Mouse (Mus musculus): Measurements from ENCODE around the gene Cabin1. TPM values are rescaled to one million over a fixed set of nuclear protein-coding genes. Genes with fewer than 3 reads are reported as not detected.

Cabin1 gene
- polyA plus RNA-seq, 1 experiment = 35.0 TPM

DNA sequence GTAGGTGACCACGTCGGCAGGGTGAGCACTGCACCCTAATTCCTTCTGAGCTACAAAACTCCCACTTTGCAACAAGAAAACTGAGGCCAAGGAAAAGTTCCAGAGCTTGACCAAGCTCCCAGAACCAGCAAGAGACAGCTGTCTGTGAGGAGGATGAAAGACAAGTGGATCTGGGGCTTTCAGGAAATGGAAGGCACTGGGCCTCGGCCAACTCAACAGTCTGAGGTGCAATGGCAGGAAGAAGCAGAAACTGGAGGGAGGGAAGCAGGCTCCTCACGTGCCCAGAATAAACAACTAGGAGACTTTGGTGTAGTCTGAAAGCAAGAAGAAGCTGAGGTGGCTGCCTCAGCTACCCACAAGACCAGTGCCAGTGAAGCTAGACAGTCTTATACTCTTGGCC, 77.4 kb downstream of the Cabin1 start:
- Histone ChIP-seq H3K27ac (ENCODE audit: insufficient read depth, low read depth, low read length) (peak overlapping the region; percentile 9), H3K4me1 (ENCODE audit: control insufficient read depth, insufficient read depth, low read length) (peaks cover 15% of the 10 kb centered on the region), H3K4me3 (ENCODE audit: insufficient read depth, low read length) (no peak overlapping the region)
- no peak for TF ChIP-seq CTCF (IDR thresholded peaks at IDR 0.05; ENCODE audit: low read depth, low read length)
- TF ChIP-seq POLR2A (IDR thresholded peaks at IDR 0.05; ENCODE audit: borderline replicate concordance, low read depth, low read length) = no peak

DNA sequence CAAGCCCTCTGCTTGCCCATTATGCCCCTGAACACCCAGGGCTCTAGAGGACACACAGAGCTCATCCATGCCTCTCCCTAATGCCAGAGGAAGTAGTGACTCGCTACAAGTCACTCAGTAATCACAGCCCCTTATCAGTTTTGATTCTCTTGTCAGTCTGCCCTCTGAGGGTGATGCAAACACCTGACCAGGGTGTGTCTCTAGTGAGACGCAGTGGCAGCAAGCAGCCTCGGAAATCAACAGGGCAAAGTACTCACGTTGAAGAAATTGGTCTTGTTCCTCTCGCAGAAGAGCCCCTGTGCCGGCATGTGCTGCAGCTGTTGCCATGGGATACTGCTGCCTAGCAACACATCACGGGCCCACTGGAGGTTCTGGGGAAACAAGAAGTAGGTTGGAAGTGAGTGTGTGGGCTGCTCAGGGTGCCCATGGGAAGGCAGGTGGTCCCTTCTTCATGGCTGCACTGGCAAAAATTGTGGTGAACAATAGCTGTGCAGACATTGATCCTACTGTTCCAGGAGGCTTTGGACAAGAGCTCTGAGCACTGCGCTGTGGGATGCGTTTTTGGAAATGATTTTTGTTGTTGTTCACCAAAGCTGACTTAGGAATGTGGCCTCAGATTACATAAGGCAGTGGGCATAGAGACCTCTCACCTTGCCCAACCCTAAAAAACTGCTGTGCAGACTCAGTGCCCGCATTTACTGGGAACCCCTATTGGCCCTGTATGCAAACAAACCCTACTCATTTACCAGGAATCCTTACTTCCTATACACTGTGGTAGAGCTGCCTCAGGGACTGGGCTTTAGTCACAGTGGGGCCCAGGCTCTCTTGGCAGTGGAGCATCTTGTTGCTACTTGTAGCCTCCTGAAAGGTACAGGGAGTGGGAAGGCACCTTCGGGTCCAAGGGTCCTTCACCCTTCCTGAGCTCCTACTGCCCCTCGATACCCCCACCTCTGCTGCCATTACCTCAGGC, 79.8 kb downstream of the Cabin1 start:
- no peak overlapping the region for H3K4me3 ChIP-seq (ENCODE audit: insufficient read depth, low read length)
- peaks cover 21% of the 10 kb centered on the region for H3K4me1 ChIP-seq (ENCODE audit: control insufficient read depth, insufficient read depth, low read length)
- no peak for TF ChIP-seq CTCF (IDR thresholded peaks at IDR 0.05; ENCODE audit: low read depth, low read length)
- TF ChIP-seq POLR2A (IDR thresholded peaks at IDR 0.05; ENCODE audit: borderline replicate concordance, low read depth, low read length) = no peak
- no peak overlapping the region for H3K27ac ChIP-seq (ENCODE audit: insufficient read depth, low read depth, low read length)

DNA sequence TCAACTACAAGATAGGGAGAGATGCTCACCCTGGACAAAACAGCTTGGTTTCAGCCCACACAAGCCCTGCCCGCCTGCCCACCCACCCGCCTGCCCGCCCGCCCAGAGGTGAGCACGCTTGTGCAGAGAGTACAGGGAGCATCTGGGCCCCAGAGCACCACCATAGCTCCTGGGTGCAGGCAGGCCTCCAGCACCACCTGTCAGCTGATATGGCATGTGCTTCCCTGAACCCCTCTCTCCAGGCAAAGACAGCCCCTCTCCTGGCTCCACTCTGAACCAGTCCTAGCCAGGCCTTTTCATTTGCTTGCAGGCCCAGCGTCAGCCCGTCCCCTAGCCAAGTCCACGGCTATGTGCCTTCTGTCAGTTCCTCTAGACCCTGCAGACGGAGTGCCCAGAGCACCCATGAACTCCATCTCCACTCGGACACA, 83.6 kb downstream of the Cabin1 start:
- peaks cover 44% of the 10 kb centered on the region for H3K4me1 ChIP-seq (ENCODE audit: control insufficient read depth, insufficient read depth, low read length)
- TF ChIP-seq CTCF (IDR thresholded peaks at IDR 0.05; ENCODE audit: low read depth, low read length) (no peak), POLR2A (IDR thresholded peaks at IDR 0.05; ENCODE audit: borderline replicate concordance, low read depth, low read length) (no peak)
- H3K27ac ChIP-seq (ENCODE audit: insufficient read depth, low read depth, low read length) = no peak overlapping the region
- H3K4me3 ChIP-seq (ENCODE audit: insufficient read depth, low read length) = no peak overlapping the region

DNA sequence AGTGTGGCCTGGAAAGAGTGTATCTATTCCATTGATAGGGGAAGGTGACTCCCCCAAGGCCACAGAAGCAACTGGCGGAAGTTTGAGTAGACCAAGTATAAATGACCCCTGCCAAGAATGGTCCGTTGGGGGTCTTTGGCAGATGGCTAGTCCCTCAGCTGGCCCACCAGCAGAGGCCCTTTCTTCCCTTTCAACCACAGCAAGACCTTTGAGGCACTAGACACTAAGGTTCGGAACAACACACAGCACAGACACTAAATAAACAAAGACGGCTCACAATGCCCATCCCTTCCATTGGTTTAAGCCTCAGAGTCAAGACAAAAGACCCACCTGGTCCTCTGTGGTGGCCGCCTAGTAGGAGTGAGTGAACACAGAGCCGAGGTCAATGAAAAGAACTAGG, 84.9 kb downstream of the Cabin1 start:
- H3K27ac ChIP-seq (ENCODE audit: insufficient read depth, low read depth, low read length) = no peak overlapping the region
- no peak overlapping the region for H3K4me3 ChIP-seq (ENCODE audit: insufficient read depth, low read length)
- TF ChIP-seq CTCF (IDR thresholded peaks at IDR 0.05; ENCODE audit: low read depth, low read length) = no peak
- TF ChIP-seq POLR2A (IDR thresholded peaks at IDR 0.05; ENCODE audit: borderline replicate concordance, low read depth, low read length) = no peak
- peaks cover 57% of the 10 kb centered on the region for H3K4me1 ChIP-seq (ENCODE audit: control insufficient read depth, insufficient read depth, low read length)

DNA sequence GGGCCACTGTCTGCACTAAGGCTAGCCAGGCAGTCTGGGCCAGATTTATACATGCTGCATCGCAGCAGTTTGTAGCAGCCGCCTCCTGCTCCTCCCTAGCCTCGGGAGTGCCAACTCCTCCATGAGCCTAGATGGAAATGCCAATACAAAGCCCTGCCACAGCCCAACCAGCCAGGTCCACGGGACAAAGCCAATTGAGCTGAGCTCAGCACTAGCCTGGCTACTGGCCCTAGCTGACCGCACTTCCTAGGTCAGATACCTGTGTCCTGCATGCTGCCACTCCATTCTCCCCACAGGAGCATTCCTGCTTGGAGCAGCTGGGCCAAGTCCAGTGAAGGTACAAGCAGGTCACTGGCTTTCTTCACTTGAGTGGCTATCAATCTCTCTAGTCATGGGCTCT, 86.2 kb downstream of the Cabin1 start:
- peaks cover 57% of the 10 kb centered on the region for H3K4me1 ChIP-seq (ENCODE audit: control insufficient read depth, insufficient read depth, low read length)
- peak overlapping the region; percentile 89 for H3K27ac ChIP-seq (ENCODE audit: insufficient read depth, low read depth, low read length)
- no peak overlapping the region for H3K4me3 ChIP-seq (ENCODE audit: insufficient read depth, low read length)
- TF ChIP-seq POLR2A (IDR thresholded peaks at IDR 0.05; ENCODE audit: borderline replicate concordance, low read depth, low read length) = no peak
- TF ChIP-seq CTCF (IDR thresholded peaks at IDR 0.05; ENCODE audit: low read depth, low read length) = no peak

DNA sequence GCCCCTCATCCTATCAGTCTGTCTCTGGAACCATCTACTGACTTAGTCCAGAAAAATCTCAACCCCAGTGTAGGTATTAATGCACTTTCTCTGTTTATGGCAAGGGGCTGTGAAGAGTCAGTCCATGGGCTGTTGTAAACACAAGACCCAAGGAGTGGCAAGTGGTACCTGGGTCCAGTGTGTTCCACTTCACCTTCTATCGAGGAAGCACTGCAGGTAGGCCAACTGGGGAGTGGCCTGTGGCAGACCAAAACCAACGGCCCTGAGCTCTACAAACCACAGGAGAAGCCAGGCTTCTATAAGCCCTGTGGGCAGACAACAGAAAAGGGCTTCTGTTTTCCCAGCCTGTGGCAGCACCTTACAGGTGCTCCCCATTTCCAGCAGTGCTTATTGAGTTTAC, 86.6 kb downstream of the Cabin1 start:
- Histone ChIP-seq H3K27ac (ENCODE audit: insufficient read depth, low read depth, low read length) (peak overlapping the region; percentile 89), H3K4me1 (ENCODE audit: control insufficient read depth, insufficient read depth, low read length) (peaks cover 57% of the 10 kb centered on the region), H3K4me3 (ENCODE audit: insufficient read depth, low read length) (no peak overlapping the region)
- TF ChIP-seq CTCF (IDR thresholded peaks at IDR 0.05; ENCODE audit: low read depth, low read length) (no peak), POLR2A (IDR thresholded peaks at IDR 0.05; ENCODE audit: borderline replicate concordance, low read depth, low read length) (no peak)

DNA sequence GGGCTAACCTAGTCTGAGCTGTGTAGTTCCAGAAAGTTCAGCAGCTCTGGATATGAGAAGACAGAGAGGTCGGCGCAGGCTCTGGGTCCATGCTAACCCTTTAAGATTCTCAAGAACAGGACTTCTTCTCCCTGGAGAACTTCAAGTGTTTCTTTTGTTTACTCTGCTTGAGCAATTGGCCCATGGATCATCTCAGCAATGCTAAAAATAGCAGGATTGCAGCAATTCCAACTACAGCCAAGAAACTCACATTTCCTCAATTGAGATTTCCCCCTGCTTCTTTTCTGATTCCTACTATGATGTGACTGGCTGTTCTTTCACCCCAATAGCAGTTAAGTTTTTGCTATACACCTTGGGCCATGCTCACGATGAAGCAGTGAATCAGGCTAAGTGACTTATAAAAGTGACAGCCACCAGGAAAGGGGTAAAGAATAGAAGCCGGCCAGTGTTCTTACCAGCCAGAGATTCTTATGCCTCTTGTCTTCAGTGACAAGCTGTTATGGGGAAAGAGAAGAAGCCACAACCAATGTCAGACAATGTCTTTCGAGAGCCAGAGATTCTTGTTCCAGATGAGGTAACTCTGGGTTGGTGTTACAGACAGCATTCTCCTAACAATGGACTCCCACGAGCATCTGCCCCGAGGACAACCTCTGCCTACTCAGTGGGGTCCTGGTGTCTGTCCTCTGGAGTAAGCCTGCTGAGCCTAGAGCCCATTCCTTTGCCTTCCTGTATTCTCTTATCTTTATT, 87.1 kb downstream of the Cabin1 start:
- Histone ChIP-seq H3K27ac (ENCODE audit: insufficient read depth, low read depth, low read length) (peak overlapping the region; percentile 92), H3K4me3 (ENCODE audit: insufficient read depth, low read length) (peak overlapping the region; percentile 2; the same call in 1 of the 2 replicates), H3K4me1 (ENCODE audit: control insufficient read depth, insufficient read depth, low read length) (peaks cover 56% of the 10 kb centered on the region)
- TF ChIP-seq CTCF (IDR thresholded peaks at IDR 0.05; ENCODE audit: low read depth, low read length) (no peak), POLR2A (IDR thresholded peaks at IDR 0.05; ENCODE audit: borderline replicate concordance, low read depth, low read length) (no peak)

DNA sequence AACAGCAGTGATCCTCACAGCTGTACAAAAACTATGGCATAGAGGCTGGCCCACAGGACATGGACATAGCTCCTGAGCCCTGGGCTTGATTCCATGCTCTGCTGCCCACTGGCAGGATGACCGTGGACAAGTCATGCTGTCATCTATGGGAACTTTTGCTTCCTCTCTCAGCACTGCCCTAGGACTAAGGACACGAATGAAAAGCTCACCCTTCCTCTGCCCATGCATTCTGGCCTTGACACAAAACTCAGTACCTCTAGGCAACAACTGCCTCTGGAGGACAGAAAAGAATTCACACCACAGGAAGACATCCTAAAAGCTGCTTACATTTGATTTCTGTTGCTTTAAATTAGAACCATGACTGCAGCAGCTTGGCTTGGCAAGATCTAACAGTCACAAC, 87.9 kb downstream of the Cabin1 start:
- H3K4me1 ChIP-seq (ENCODE audit: control insufficient read depth, insufficient read depth, low read length) = peaks cover 54% of the 10 kb centered on the region
- H3K27ac ChIP-seq (ENCODE audit: insufficient read depth, low read depth, low read length) = peak overlapping the region; percentile 92
- peak overlapping the region; percentile 2; the same call in 1 of the 2 replicates for H3K4me3 ChIP-seq (ENCODE audit: insufficient read depth, low read length)
- TF ChIP-seq POLR2A (IDR thresholded peaks at IDR 0.05; ENCODE audit: borderline replicate concordance, low read depth, low read length) (no peak), CTCF (IDR thresholded peaks at IDR 0.05; ENCODE audit: low read depth, low read length) (no peak)

DNA sequence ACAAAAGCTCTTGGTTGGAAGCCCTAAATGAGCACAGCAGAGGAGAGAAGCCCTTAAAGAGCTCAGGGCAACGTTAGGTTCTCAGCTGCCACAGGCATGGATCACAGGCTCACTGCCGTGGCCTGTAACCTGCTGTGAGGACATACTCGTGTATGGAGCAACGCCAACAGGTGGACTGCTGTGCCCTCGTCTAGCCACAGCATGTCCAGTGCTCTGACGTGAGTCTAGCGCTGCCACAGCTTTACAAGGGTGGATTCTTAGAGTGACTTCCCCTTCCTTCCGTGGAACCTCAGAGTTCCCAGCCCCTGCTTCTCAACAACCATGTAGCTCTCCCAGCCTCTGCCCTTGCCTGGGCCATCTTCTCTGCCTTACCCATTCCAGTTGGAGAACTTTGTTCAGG, 88.5 kb downstream of the Cabin1 start:
- Histone ChIP-seq H3K4me1 (ENCODE audit: control insufficient read depth, insufficient read depth, low read length) (peaks cover 54% of the 10 kb centered on the region), H3K4me3 (ENCODE audit: insufficient read depth, low read length) (no peak overlapping the region), H3K27ac (ENCODE audit: insufficient read depth, low read depth, low read length) (peak overlapping the region; percentile 92)
- no peak for TF ChIP-seq CTCF (IDR thresholded peaks at IDR 0.05; ENCODE audit: low read depth, low read length)
- no peak for TF ChIP-seq POLR2A (IDR thresholded peaks at IDR 0.05; ENCODE audit: borderline replicate concordance, low read depth, low read length)

DNA sequence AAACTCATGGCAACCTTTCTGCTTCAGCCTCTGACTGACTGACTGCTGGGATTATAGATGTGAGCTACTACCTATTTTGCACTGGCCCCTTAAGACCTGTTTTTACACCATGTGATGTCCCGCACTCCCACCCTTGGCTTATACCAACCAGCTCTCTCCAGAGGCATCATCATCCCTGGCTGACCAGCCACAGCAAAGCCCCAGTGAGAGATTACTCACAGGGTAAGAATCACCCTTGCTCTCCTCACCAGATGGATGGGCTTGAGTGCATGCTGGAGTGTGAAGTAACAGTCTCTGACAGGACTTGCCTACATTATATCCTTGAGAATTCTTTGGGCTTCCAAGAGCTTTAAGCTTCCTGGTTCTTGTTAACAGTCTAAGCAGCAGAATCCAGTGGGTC, 94.2 kb downstream of the Cabin1 start:
- Histone ChIP-seq H3K4me3 (ENCODE audit: insufficient read depth, low read length) (no peak overlapping the region), H3K27ac (ENCODE audit: insufficient read depth, low read depth, low read length) (no peak overlapping the region), H3K4me1 (ENCODE audit: control insufficient read depth, insufficient read depth, low read length) (peaks cover 22% of the 10 kb centered on the region)
- TF ChIP-seq POLR2A (IDR thresholded peaks at IDR 0.05; ENCODE audit: borderline replicate concordance, low read depth, low read length) (no peak), CTCF (IDR thresholded peaks at IDR 0.05; ENCODE audit: low read depth, low read length) (no peak)
